Mouse (Mus musculus): ENCODE results near the gene Inha. TPM values are rescaled to one million over a fixed set of nuclear protein-coding genes. Genes with fewer than 3 reads are reported as not detected.

The Inha gene
- total RNA-seq, 1 experiment, result 0.80 TPM

DNA sequence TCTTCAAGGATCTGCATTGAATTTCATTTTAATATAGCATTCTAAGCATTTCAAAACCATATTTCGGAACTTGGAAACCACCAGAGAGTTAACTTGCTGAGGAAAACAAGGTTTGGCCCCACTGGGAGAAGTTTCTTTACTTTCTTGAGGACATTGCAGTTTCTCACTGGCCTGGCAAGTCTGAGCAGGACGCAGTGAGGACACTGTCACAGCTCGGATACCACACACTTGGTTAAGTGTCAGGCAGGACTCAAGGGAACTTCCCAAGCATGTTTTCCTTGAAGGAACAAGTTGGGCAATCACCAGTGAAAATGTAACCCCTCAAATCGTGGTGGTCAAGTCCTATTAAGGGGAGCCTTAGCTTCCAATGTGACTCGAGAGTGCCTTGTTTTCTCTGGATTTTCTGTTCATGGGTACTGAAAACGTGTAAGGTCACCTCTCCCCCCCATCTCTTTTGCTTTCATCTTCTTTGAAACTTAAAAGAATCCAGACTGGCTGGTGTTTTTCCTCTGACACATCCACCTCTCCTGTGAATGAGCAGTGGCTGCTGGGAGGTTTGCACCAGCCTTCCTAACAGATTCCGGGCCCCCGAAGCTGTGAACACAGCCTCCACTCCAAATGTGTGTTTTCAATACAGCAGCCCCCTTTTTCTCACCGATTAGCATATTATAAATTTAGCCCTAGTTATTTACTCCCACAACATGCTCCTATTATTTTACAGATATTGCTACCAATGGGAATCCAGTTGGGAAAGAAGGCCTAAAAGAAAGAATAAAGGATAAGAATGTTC, 2.4 kb upstream of the Inha start:
- H3K36me3 ChIP-seq (ENCODE audit: control insufficient read depth, insufficient read depth, low read length, poor library complexity, severe bottlenecking), result peaks cover 5% of the 10 kb centered on the region; the same call in 1 of the 2 replicates
- H3K4me1 ChIP-seq (ENCODE audit: control insufficient read depth in 2 of 2, insufficient read depth in 2 of 2, low read length in 2 of 2, poor library complexity in 1 of 2), result peaks cover 8 to 29% of the 10 kb centered on the region in 2 experiments; a peak in 3 of 4 replicates
- H3K27ac ChIP-seq (ENCODE audit: insufficient read depth, low read depth, low read length, poor library complexity, severe bottlenecking), result no peak overlapping the region
- H3K9me3 ChIP-seq (ENCODE audit: control insufficient read depth, insufficient read depth, low read depth, low read length), result no peaks in the 10 kb centered on the region
- TF ChIP-seq HCFC1 (IDR thresholded peaks at IDR 0.05; ENCODE audit: borderline replicate concordance, insufficient read depth, low read length), result no peak
- TF ChIP-seq ZC3H11A (IDR thresholded peaks at IDR 0.05; ENCODE audit: borderline replicate concordance, low read depth, low read length), result no peak
- TF ChIP-seq ZNF384 (IDR thresholded peaks at IDR 0.05; ENCODE audit: low read depth, low read length), result no peak
- TF ChIP-seq MAFK (IDR thresholded peaks at IDR 0.05; ENCODE audit: insufficient read depth, low read depth, low read length), result no peak
- TF ChIP-seq CHD2 (IDR thresholded peaks at IDR 0.05; ENCODE audit: low read depth, low read length), result no peak
- peak overlapping the region; percentile 69 to 71; a peak in 3 of 4 replicates for H3K4me3 ChIP-seq (ENCODE audit: insufficient read depth in 1 of 2, low read depth in 1 of 2, low read length in 2 of 2, poor library complexity in 1 of 2, severe bottlenecking in 1 of 2)
- in situ Hi-C loops (cut with MboI; ENCODE audit: low sequenced_read_pairs in 2 of 2, unreplicated experiment in 2 of 2), result no loop called here
- no peak overlapping the region for H3K9ac ChIP-seq (ENCODE audit: insufficient read depth, low read depth, low read length, poor library complexity, severe bottlenecking)
- DNase-seq (ENCODE audit: low read depth, low spot score), result no peak

DNA sequence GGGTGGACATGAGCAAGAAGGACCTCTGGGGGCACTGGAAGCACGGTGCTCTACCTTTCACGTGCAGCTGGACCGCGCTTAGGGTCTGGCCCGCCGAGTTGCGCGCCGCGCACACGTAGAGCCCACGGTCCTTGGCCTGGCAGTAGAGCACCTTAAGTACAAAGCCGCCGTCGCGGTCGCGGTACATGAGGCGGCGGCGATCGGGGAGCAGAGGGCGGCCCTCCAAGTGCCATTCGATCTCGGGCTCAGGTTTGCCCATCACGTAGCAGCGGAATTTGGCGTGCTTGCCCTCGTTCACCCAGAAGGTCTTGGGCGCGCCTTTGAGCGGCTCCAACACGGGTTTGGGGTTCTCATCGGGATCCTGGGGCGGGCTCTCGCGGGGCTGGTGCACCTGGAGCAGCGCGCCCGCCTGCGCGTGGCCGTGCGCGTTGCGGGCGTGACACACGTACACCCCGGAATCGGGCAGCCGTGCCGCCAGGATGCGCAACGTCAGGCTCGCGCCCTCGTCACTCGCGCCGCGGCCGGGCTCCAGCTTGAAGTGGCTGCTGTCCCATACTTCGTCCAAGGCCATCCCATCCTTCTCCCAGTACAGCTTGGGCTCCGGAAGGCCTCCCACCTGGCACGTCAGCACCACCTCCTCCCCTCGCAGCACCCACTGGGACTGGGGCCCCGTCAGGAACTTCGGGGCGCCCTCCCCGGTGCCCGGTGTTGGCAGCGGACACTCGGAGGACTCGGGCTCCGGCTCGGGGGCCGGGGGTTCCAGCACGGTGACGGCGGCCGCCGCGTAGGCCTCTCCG, 1.5 kb upstream of the Inha start:
- H3K4me3 ChIP-seq (ENCODE audit: insufficient read depth in 1 of 2, low read depth in 1 of 2, low read length in 2 of 2, poor library complexity in 1 of 2, severe bottlenecking in 1 of 2), result peak overlapping the region; percentile 69 to 71
- H3K36me3 ChIP-seq (ENCODE audit: control insufficient read depth, insufficient read depth, low read length, poor library complexity, severe bottlenecking), result peaks cover 5% of the 10 kb centered on the region; the same call in 1 of the 2 replicates
- H3K9ac ChIP-seq (ENCODE audit: insufficient read depth, low read depth, low read length, poor library complexity, severe bottlenecking), result peak overlapping the region; percentile 72
- no peaks in the 10 kb centered on the region for H3K9me3 ChIP-seq (ENCODE audit: control insufficient read depth, insufficient read depth, low read depth, low read length)
- TF ChIP-seq MAFK (IDR thresholded peaks at IDR 0.05; ENCODE audit: insufficient read depth, low read depth, low read length) (no peak), HCFC1 (IDR thresholded peaks at IDR 0.05; ENCODE audit: borderline replicate concordance, insufficient read depth, low read length) (no peak), ZC3H11A (IDR thresholded peaks at IDR 0.05; ENCODE audit: borderline replicate concordance, low read depth, low read length) (no peak), CHD2 (IDR thresholded peaks at IDR 0.05; ENCODE audit: low read depth, low read length) (no peak), ZNF384 (IDR thresholded peaks at IDR 0.05; ENCODE audit: low read depth, low read length) (no peak)
- no peak for DNase-seq (ENCODE audit: low read depth, low spot score)
- H3K4me1 ChIP-seq (ENCODE audit: control insufficient read depth in 2 of 2, insufficient read depth in 2 of 2, low read length in 2 of 2, poor library complexity in 1 of 2), result peaks cover 10 to 30% of the 10 kb centered on the region in 2 experiments; a peak in 3 of 4 replicates
- in situ Hi-C loops (cut with MboI; ENCODE audit: low sequenced_read_pairs in 2 of 2, unreplicated experiment in 2 of 2), result no loop called here
- H3K27ac ChIP-seq (ENCODE audit: insufficient read depth, low read depth, low read length, poor library complexity, severe bottlenecking), result no peak overlapping the region

- peaks cover 5% of the 10 kb centered on the region; the same call in 1 of the 2 replicates for H3K36me3 ChIP-seq (ENCODE audit: control insufficient read depth, insufficient read depth, low read length, poor library complexity, severe bottlenecking)
- H3K4me1 ChIP-seq (ENCODE audit: control insufficient read depth in 2 of 2, insufficient read depth in 2 of 2, low read length in 2 of 2, poor library complexity in 1 of 2), result peaks cover 10 to 35% of the 10 kb centered on the region in 2 experiments
- no peaks in the 10 kb centered on the region for H3K9me3 ChIP-seq (ENCODE audit: control insufficient read depth, insufficient read depth, low read depth, low read length)
- TF ChIP-seq CHD2 (IDR thresholded peaks at IDR 0.05; ENCODE audit: low read depth, low read length), result no peak
- no peak for TF ChIP-seq ZNF384 (IDR thresholded peaks at IDR 0.05; ENCODE audit: low read depth, low read length)
- in situ Hi-C loops (cut with MboI; ENCODE audit: low sequenced_read_pairs in 2 of 2, unreplicated experiment in 2 of 2), result no loop called here
- no peak for DNase-seq (ENCODE audit: low read depth, low spot score)
- no peak within 1 kb of the TSS for H3K27ac ChIP-seq (ENCODE audit: insufficient read depth, low read depth, low read length, poor library complexity, severe bottlenecking)
- peak within 1 kb of the TSS; percentile 69 to 71 for H3K4me3 ChIP-seq (ENCODE audit: insufficient read depth in 1 of 2, low read depth in 1 of 2, low read length in 2 of 2, poor library complexity in 1 of 2, severe bottlenecking in 1 of 2)
- H3K9ac ChIP-seq (ENCODE audit: insufficient read depth, low read depth, low read length, poor library complexity, severe bottlenecking), result peak within 1 kb of the TSS; percentile 72
Observed at GRCm38 (mm10) chr1:75505956-75506831, 683 bp upstream of the Inha start, which contains the start of gene Obsl1. Obsl1 (minus strand) TSS chr1:75506452.

- H3K9me3 ChIP-seq (ENCODE audit: control insufficient read depth, insufficient read depth, low read depth, low read length), result no peaks in the 10 kb centered on the region
- DNase-seq (ENCODE audit: low read depth, low spot score), result no peak
- H3K36me3 ChIP-seq (ENCODE audit: control insufficient read depth, insufficient read depth, low read length, poor library complexity, severe bottlenecking), result no peaks in the 10 kb centered on the region
- TF ChIP-seq HCFC1 (IDR thresholded peaks at IDR 0.05; ENCODE audit: borderline replicate concordance, insufficient read depth, low read length), result no peak
- no peak for TF ChIP-seq ZNF384 (IDR thresholded peaks at IDR 0.05; ENCODE audit: low read depth, low read length)
- TF ChIP-seq CHD2 (IDR thresholded peaks at IDR 0.05; ENCODE audit: low read depth, low read length), result no peak
- no peak for TF ChIP-seq ZC3H11A (IDR thresholded peaks at IDR 0.05; ENCODE audit: borderline replicate concordance, low read depth, low read length)
- TF ChIP-seq MAFK (IDR thresholded peaks at IDR 0.05; ENCODE audit: insufficient read depth, low read depth, low read length), result no peak
- peak overlapping the region; percentile 56 to 62 for H3K4me3 ChIP-seq (ENCODE audit: insufficient read depth in 1 of 2, low read depth in 1 of 2, low read length in 2 of 2, poor library complexity in 1 of 2, severe bottlenecking in 1 of 2)
- H3K9ac ChIP-seq (ENCODE audit: insufficient read depth, low read depth, low read length, poor library complexity, severe bottlenecking), result peak overlapping the region; percentile 69
- in situ Hi-C loops (cut with MboI; ENCODE audit: low sequenced_read_pairs in 2 of 2, unreplicated experiment in 2 of 2), result no loop called here
- H3K27ac ChIP-seq (ENCODE audit: insufficient read depth, low read depth, low read length, poor library complexity, severe bottlenecking), result no peak overlapping the region
- H3K4me1 ChIP-seq (ENCODE audit: control insufficient read depth in 2 of 2, insufficient read depth in 2 of 2, low read length in 2 of 2, poor library complexity in 1 of 2), result peaks cover 20 to 42% of the 10 kb centered on the region in 2 experiments
Observed at GRCm38 (mm10) chr1:75509586-75509985, 2.7 kb downstream of the Inha start.

Data from ES-E14 (cell line).